Mouse (Mus musculus) thymus, adult 2 months (tissue): Measurements from ENCODE around the gene Sdhaf1.

Experiments used
- CTCF ChIP-seq: fragments of 200-500 bp; IDR thresholded peaks from 2 replicates; pipeline ENCODE4 v1.5.1; 2012; ENCODE audit warnings: mild to moderate bottlenecking, control low read depth, low read length, moderate library complexity, borderline replicate concordance; ENCODE audit not compliant: control insufficient read depth, poor library complexity, insufficient read depth; ENCODE audit errors: extremely low read depth
- POLR2A ChIP-seq: fragments of 200-500 bp; IDR thresholded peaks from 2 replicates; pipeline ENCODE4 v1.6.1; 2012; ENCODE audit warnings: mild to moderate bottlenecking, low read length, control low read depth, moderate library complexity; ENCODE audit not compliant: control insufficient read depth, poor library complexity, insufficient read depth; ENCODE audit errors: extremely low read depth

- TF ChIP-seq CTCF (no peak), POLR2A (no peak)
These were observed 44.2 kb downstream of the Sdhaf1 start for GRCm38 (mm10) chr7:30279536-30279935.
